Mouse (Mus musculus) right cerebral cortex, postnatal 36 days (tissue): ENCODE measurements around the gene Tent4b.

Experiments
- DNase-seq, 2 experiments: peaks; one replicate each; pipeline ENCODE4 v3.0.0; 2022; ENCODE audit warnings: low spot score in 2 of 2, mixed read lengths in 1 of 2

The Tent4b gene

GRCm38 (mm10) chr8:88228286-88228685 lies 29.3 kb downstream of the Tent4b start:
- no peak for DNase-seq

GRCm38 (mm10) chr8:88228800-88229199 lies 29.8 kb downstream of the Tent4b start:
- DNase-seq: no peak

- no peak for DNase-seq
Measured at GRCm38 (mm10) chr8:88236666-88237065, 37.7 kb downstream of the Tent4b start.

GRCm38 (mm10) chr8:88237606-88238005 lies 38.6 kb downstream of the Tent4b start:
- no peak for DNase-seq

GRCm38 (mm10) chr8:88239277-88239676 lies 40.3 kb downstream of the Tent4b start:
- no peak for DNase-seq

- DNase-seq: no peak
Measured at GRCm38 (mm10) chr8:88241871-88242270, 42.9 kb downstream of the Tent4b start.

GRCm38 (mm10) chr8:88244298-88244697 lies 45.3 kb downstream of the Tent4b start:
- DNase-seq: no peak

- DNase-seq: no peak
Measured at GRCm38 (mm10) chr8:88252791-88253190, 53.8 kb downstream of the Tent4b start.

- DNase-seq: no peak
Measured at GRCm38 (mm10) chr8:88254957-88255356, 55.9 kb downstream of the Tent4b start.

- DNase-seq: no peak
Measured at GRCm38 (mm10) chr8:88258024-88258423, 59.0 kb downstream of the Tent4b start.

- no peak for DNase-seq
Measured at GRCm38 (mm10) chr8:88258544-88258943, 59.5 kb downstream of the Tent4b start.

GRCm38 (mm10) chr8:88260466-88260980 lies 61.5 kb downstream of the Tent4b start:
- no peak for DNase-seq

- DNase-seq: no peak
Measured at GRCm38 (mm10) chr8:88262831-88263635, 64.0 kb downstream of the Tent4b start.

GRCm38 (mm10) chr8:88265511-88265910 lies 66.5 kb downstream of the Tent4b start:
- DNase-seq: no peak

GRCm38 (mm10) chr8:88266170-88266800 lies 67.3 kb downstream of the Tent4b start:
- DNase-seq: peak; percentile 66 to 77

- no peak for DNase-seq
Measured at GRCm38 (mm10) chr8:88266801-88267403, 67.9 kb downstream of the Tent4b start.

- no peak for DNase-seq
Measured at GRCm38 (mm10) chr8:88269107-88269875, 70.3 kb downstream of the Tent4b start.

GRCm38 (mm10) chr8:88270086-88270485 lies 71.1 kb downstream of the Tent4b start:
- no peak for DNase-seq

GRCm38 (mm10) chr8:88272231-88273050 lies 73.4 kb downstream of the Tent4b start, which contains the start of gene Adcy7:
Adcy7 (plus strand) TSS chr8:88272403.
- DNase-seq: no peak

GRCm38 (mm10) chr8:88273051-88273430 lies 74.0 kb downstream of the Tent4b start:
- DNase-seq: no peak

GRCm38 (mm10) chr8:88274090-88274489 lies 75.1 kb downstream of the Tent4b start:
- DNase-seq: no peak
